Mouse (Mus musculus): ENCODE data around the gene Nrxn3.

- no peak for TF ChIP-seq POLR2A (IDR thresholded peaks at IDR 0.05; ENCODE audit: low read depth, low read length)
- TF ChIP-seq CTCF (IDR thresholded peaks at IDR 0.05; ENCODE audit: extremely low read depth, insufficient read length, insufficient replicate concordance, low read depth, low read length) = no peak
Observed at GRCm38 (mm10) chr12:89016436-89016835, 293.8 kb downstream of the Nrxn3 start.
